Mouse (Mus musculus): Measurements from ENCODE around the gene Ltbp4. TPM values are rescaled to one million over a fixed set of nuclear protein-coding genes. Genes with fewer than 3 reads are reported as not detected.

Ltbp4 gene
- polyA plus RNA-seq, 1 experiment from 2014 or later, result 10.3 TPM

- H3K27me3 ChIP-seq, result peaks cover 7% of the 10 kb centered on the region
- ChIA-PET POLR2A (no interaction called here), CTCF (interaction anchor here (0.9 to 2.3 kb wide), 7 partner anchors 9 to 143 kb away, joined by 3 to 12 read pairs (median 3); no protein-coding TSS in a partner anchor)
- TF ChIP-seq CTCF (IDR thresholded peaks at IDR 0.05), result no peak
- in situ Hi-C loops (cut with MboI; ENCODE audit: low pct_unique_long_range_greater_than_20kb), result loop anchor here (25.0 kb wide), 1 partner anchor 523 kb away; the partner anchor contains the start of gene Cyp2b19
- DNase-seq (ENCODE audit: low read depth, low spot score) (no peak), ATAC-seq (no peak)
Observed at GRCm38 (mm10) chr7:27284865-27285697, 52.4 kb downstream of the Ltbp4 start.

GRCm38 (mm10) chr7:27282225-27282624 is 55.3 kb downstream of the Ltbp4 start:
- in situ Hi-C loops (cut with MboI; ENCODE audit: low pct_unique_long_range_greater_than_20kb), result loop anchor here (25.0 kb wide), 1 partner anchor 520 kb away; the partner anchor contains the start of gene Cyp2b19
- POLR2A ChIA-PET, result interaction anchor here (1.6 kb wide), 1 partner anchor 9 kb away, joined by 3 read pairs; no protein-coding TSS in a partner anchor
- CTCF ChIA-PET, result interaction anchor here (0.6 to 1.9 kb wide), 4 partner anchors 10 to 122 kb away, joined by 3 to 5 read pairs (median 4); no protein-coding TSS in a partner anchor
- ATAC-seq (peak; percentile 60), DNase-seq (ENCODE audit: low read depth, low spot score) (peak; percentile 58)
- H3K27me3 ChIP-seq, result no peaks in the 10 kb centered on the region
- TF ChIP-seq CTCF (IDR thresholded peaks at IDR 0.05), result no peak

- no peak for TF ChIP-seq CTCF (IDR thresholded peaks at IDR 0.05)
- POLR2A ChIA-PET, result interaction anchor here (1.6 kb wide), 1 partner anchor 10 kb away, joined by 3 read pairs; no protein-coding TSS in a partner anchor
- in situ Hi-C loops (cut with MboI; ENCODE audit: low pct_unique_long_range_greater_than_20kb), result loop anchor here (25.0 kb wide), 1 partner anchor 519 kb away; the partner anchor contains the start of gene Cyp2b19
- no peaks in the 10 kb centered on the region for H3K27me3 ChIP-seq
- DNase-seq (ENCODE audit: low read depth, low spot score) (no peak), ATAC-seq (no peak)
- CTCF ChIA-PET, result interaction anchor here (0.6 to 1.9 kb wide), 4 partner anchors 10 to 122 kb away, joined by 3 to 5 read pairs (median 4); no protein-coding TSS in a partner anchor
Observed at GRCm38 (mm10) chr7:27281717-27282116, 55.8 kb downstream of the Ltbp4 start.

- no peak for DNase-seq (ENCODE audit: low read depth, low spot score)
- TF ChIP-seq CTCF (IDR thresholded peaks at IDR 0.05), result peak; percentile 76
- no peaks in the 10 kb centered on the region for H3K27me3 ChIP-seq
- in situ Hi-C loops (cut with MboI; ENCODE audit: low pct_unique_long_range_greater_than_20kb), result loop anchor here (25.0 kb wide), 1 partner anchor 515 kb away; the partner anchor contains the start of gene Cyp2b19
- ATAC-seq, result no peak
- ChIA-PET CTCF (interaction anchor here (1.1 to 1.6 kb wide), 3 partner anchors 10 to 30 kb away, joined by 3 to 5 read pairs (median 3); no protein-coding TSS in a partner anchor), POLR2A (no interaction called here)
Observed at GRCm38 (mm10) chr7:27277191-27277590, 60.3 kb downstream of the Ltbp4 start.

- no peak for ATAC-seq
- POLR2A ChIA-PET, result interaction anchor here (0.6 kb wide), 1 partner anchor 10 kb away, joined by 3 read pairs; no protein-coding TSS in a partner anchor
- CTCF ChIA-PET, result interaction anchor here (1.1 to 1.6 kb wide), 5 partner anchors 9 to 31 kb away, joined by 3 to 5 read pairs (median 4); no protein-coding TSS in a partner anchor
- no peaks in the 10 kb centered on the region for H3K27me3 ChIP-seq
- no peak for DNase-seq (ENCODE audit: low read depth, low spot score)
- no peak for TF ChIP-seq CTCF (IDR thresholded peaks at IDR 0.05)
- in situ Hi-C loops (cut with MboI; ENCODE audit: low pct_unique_long_range_greater_than_20kb), result loop anchor here (25.0 kb wide), 1 partner anchor 514 kb away; the partner anchor contains the start of gene Cyp2b19
Observed at GRCm38 (mm10) chr7:27276021-27276420, 61.5 kb downstream of the Ltbp4 start.

- no peak for TF ChIP-seq CTCF (IDR thresholded peaks at IDR 0.05)
- DNase-seq (ENCODE audit: low read depth, low spot score), result no peak
- POLR2A ChIA-PET, result no interaction called here
- in situ Hi-C loops (cut with MboI; ENCODE audit: low pct_unique_long_range_greater_than_20kb), result loop anchor here (25.0 kb wide), 1 partner anchor 513 kb away; the partner anchor contains the start of gene Cyp2b19
- CTCF ChIA-PET, result interaction anchor here (1.5 kb wide), 1 partner anchor 11 kb away, joined by 5 read pairs; no protein-coding TSS in a partner anchor
- ATAC-seq, result no peak
- no peaks in the 10 kb centered on the region for H3K27me3 ChIP-seq
Observed at GRCm38 (mm10) chr7:27274916-27275315, 62.6 kb downstream of the Ltbp4 start.

GRCm38 (mm10) chr7:27273739-27274351 is 63.6 kb downstream of the Ltbp4 start:
- ChIA-PET CTCF (interaction anchor here (0.8 to 1.8 kb wide), 2 partner anchors 11 to 20 kb away, joined by 3 read pairs; no protein-coding TSS in a partner anchor), POLR2A (interaction anchor here (0.6 kb wide), 2 partner anchors 37 to 166 kb away, joined by 3 read pairs; no protein-coding TSS in a partner anchor)
- no peak for DNase-seq (ENCODE audit: low read depth, low spot score)
- no peak for ATAC-seq
- no peaks in the 10 kb centered on the region for H3K27me3 ChIP-seq
- peak; percentile 70 for TF ChIP-seq CTCF (IDR thresholded peaks at IDR 0.05)
- in situ Hi-C loops (cut with MboI; ENCODE audit: low pct_unique_long_range_greater_than_20kb), result no loop called here

- no peak for ATAC-seq
- POLR2A ChIA-PET, result no interaction called here
Observed at GRCm38 (mm10) chr7:27271423-27271822, 66.1 kb downstream of the Ltbp4 start.

GRCm38 (mm10) chr7:27266515-27267128 is 70.9 kb downstream of the Ltbp4 start:
- H3K27me3 ChIP-seq, result no peaks in the 10 kb centered on the region
- ChIA-PET POLR2A (no interaction called here), CTCF (no interaction called here)
- DNase-seq (ENCODE audit: low read depth, low spot score) (no peak), ATAC-seq (no peak)
- no peak for TF ChIP-seq CTCF (IDR thresholded peaks at IDR 0.05)
- in situ Hi-C loops (cut with MboI; ENCODE audit: low pct_unique_long_range_greater_than_20kb), result no loop called here

More at GRCm38 (mm10) chr7:27271423-27271822, 66.1 kb downstream of the Ltbp4 start:
- DNase-seq (ENCODE audit: low read depth, low spot score), result no peak
- CTCF ChIA-PET, result interaction anchor here (1.2 to 1.7 kb wide), 3 partner anchors 10 to 111 kb away, joined by 3 to 4 read pairs (median 3); no protein-coding TSS in a partner anchor
- no peaks in the 10 kb centered on the region for H3K27me3 ChIP-seq
- no peak for TF ChIP-seq CTCF (IDR thresholded peaks at IDR 0.05)
- in situ Hi-C loops (cut with MboI; ENCODE audit: low pct_unique_long_range_greater_than_20kb), result no loop called here

GRCm38 (mm10) chr7:27264761-27265160 is 72.7 kb downstream of the Ltbp4 start:
- in situ Hi-C loops (cut with MboI; ENCODE audit: low pct_unique_long_range_greater_than_20kb), result no loop called here
- ChIA-PET CTCF (no interaction called here), POLR2A (no interaction called here)
- H3K27me3 ChIP-seq, result no peaks in the 10 kb centered on the region
- DNase-seq (ENCODE audit: low read depth, low spot score) (no peak), ATAC-seq (no peak)
- TF ChIP-seq CTCF (IDR thresholded peaks at IDR 0.05), result no peak
